Mouse (Mus musculus) ES-Bruce4 (cell line): Measurements from ENCODE around the gene Zfp747. TPM values are rescaled to one million over a fixed set of nuclear protein-coding genes. Genes with fewer than 3 reads are reported as not detected.
A peak's percentile ranks its signal among the peaks of the same experiment; 100 is the strongest.
"Not testable (repeated sequence)": the region's sequence is repeated elsewhere in the genome, so short reads cannot be mapped to it uniquely, and the experiment has no call there.

Experiments used
- H3K27ac ChIP-seq: 2 replicates; pipeline ENCODE4 v1.5.1; 2012; ENCODE audit warnings: low read length, inconsistent platforms; ENCODE audit not compliant: insufficient read depth
- H3K27me3 ChIP-seq: 2 replicates; pipeline ENCODE4 v1.6.1; 2012; ENCODE audit warnings: mild to moderate bottlenecking, low read length, inconsistent platforms; ENCODE audit not compliant: control insufficient read depth, poor library complexity, insufficient read depth, severe bottlenecking
- H3K36me3 ChIP-seq: 2 replicates; pipeline ENCODE4 v1.6.1; 2012; ENCODE audit warnings: inconsistent platforms, mild to moderate bottlenecking, low read length, moderate library complexity; ENCODE audit not compliant: control insufficient read depth, poor library complexity, insufficient read depth, severe bottlenecking
- H3K4me1 ChIP-seq: one replicate; pipeline ENCODE4 v1.8.1; 2011; ENCODE audit warnings: low read length; ENCODE audit not compliant: control insufficient read depth, insufficient read depth
- H3K4me3 ChIP-seq: 2 replicates; pipeline ENCODE4 v1.5.1; 2011; ENCODE audit warnings: low read depth, mild to moderate bottlenecking, low read length
- H3K9ac ChIP-seq: 2 replicates; pipeline ENCODE4 v1.6.1; 2012; ENCODE audit warnings: low read depth, mild to moderate bottlenecking, inconsistent platforms; ENCODE audit not compliant: poor library complexity, severe bottlenecking
- H3K9me3 ChIP-seq: replicated peaks from 2 replicates; pipeline ENCODE4 v1.6.1; 2012; ENCODE audit warnings: mild to moderate bottlenecking, low read length, inconsistent platforms; ENCODE audit not compliant: control insufficient read depth, poor library complexity, insufficient read depth, severe bottlenecking
- CTCF ChIP-seq: IDR thresholded peaks from one replicate; pipeline ENCODE4 v1.8.1; 2011; ENCODE audit warnings: low read depth, low read length
- EP300 ChIP-seq: IDR thresholded peaks from 2 replicates; pipeline ENCODE4 v1.6.1; 2011; ENCODE audit warnings: low read depth, low read length; ENCODE audit not compliant: insufficient read depth
- POLR2A ChIP-seq: IDR thresholded peaks from one replicate; pipeline ENCODE4 v1.8.1; 2011; ENCODE audit warnings: low read length; ENCODE audit not compliant: insufficient read depth
- polyA plus RNA-seq: library from polyadenylated mRNA; stranded (reverse); fragments of >200 nt; gene quantifications from 2 replicates; pipeline ENCODE4 v1.2.4, GENCODE M21; 2011; ENCODE audit warnings: low read depth; ENCODE audit not compliant: missing spikeins, insufficient read depth, insufficient read length

The Zfp747 gene
- 4.2 and 7.5 TPM in 2 replicates for polyA plus RNA-seq

DNA sequence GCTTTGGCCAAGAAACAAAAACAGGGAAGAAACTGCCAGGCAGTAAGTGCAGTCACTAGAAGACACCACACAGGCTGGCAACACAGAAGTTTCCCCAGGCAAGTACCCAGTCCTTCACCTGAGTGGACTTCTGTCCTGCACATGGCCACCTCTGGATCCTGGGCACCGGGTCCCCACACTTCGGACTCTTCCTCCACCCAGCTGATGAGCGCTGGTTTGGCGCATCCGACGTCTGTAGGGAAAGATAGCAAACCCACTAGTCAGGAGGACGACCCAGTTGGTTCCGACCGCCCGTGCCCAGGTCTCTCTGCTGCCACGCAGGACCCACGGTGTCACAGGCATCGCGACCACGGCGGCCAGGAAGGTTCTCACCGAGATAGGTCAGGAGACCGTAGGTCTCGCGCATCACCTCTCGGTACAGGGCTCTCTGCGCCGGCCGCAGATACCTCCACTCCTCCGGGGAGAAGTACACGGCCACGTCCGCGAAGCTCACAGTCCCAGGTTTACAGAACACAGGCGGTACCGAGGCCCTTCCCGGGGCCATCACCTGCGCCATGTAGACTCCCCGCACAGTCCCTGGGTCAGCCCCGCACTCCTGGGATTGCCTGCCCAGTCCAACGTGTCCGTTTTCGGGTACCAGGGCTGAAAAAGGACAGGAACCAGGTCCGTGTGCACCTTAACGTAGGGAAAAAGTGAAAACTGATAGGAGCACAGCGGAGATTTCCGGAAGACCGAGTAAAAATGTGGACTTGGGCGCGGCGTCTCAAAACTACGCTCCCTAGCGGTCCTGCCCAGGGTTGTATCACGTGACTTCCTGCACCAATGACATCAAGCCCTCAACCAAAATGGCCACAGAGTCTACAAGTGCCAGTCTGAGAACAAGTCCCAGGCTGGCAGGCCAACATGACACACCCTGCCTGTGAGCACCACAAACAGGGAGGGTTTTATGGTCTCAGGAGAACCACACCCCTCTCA lies at the start of gene Zfp747:
TSS of gene Zfp747 (minus strand) at position 780 of the 975 bp plus-strand sequence.
- Histone ChIP-seq H3K4me3 (peak within 1 kb of the TSS; percentile 96), H3K9ac (peak within 1 kb of the TSS; percentile 61)
- H3K36me3 ChIP-seq, H3K4me1 ChIP-seq, H3K27me3 ChIP-seq, H3K9me3 ChIP-seq, H3K27ac ChIP-seq: not testable (repeated sequence)
- TF ChIP-seq CTCF: peak; percentile 56
- peak; percentile 35; the same call in 1 of the 2 replicates for TF ChIP-seq EP300
- peak; percentile 76 for TF ChIP-seq POLR2A

DNA sequence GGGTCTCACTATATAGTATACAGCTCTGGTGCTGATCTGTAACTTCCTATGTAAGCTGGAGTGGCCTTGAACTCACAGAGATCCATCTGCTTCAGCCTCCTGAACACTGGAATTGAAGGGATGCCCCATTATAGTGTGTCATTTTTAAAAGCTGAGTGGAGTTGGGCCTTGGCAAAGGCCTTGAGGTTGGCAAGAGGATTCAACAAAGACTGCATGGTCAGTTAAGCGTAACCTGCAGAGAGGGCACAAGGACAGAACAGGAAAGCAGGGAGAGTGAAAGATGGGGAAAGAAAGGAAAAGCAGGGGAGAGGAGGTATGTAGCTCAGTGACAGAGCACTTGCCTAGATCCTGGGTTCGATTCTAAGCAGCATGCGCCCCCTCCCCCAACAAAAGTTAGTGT lies 49.4 kb upstream of the Zfp747 start:
- H3K4me3 ChIP-seq: no peak overlapping the region
- H3K9me3 ChIP-seq: no peaks in the 10 kb centered on the region
- no peaks in the 10 kb centered on the region for H3K27me3 ChIP-seq
- no peak overlapping the region for H3K9ac ChIP-seq
- TF ChIP-seq EP300 (no peak), CTCF (no peak), POLR2A (no peak)
- no peak overlapping the region for H3K27ac ChIP-seq
- H3K36me3 ChIP-seq: no peaks in the 10 kb centered on the region
- H3K4me1 ChIP-seq: no peaks in the 10 kb centered on the region

DNA sequence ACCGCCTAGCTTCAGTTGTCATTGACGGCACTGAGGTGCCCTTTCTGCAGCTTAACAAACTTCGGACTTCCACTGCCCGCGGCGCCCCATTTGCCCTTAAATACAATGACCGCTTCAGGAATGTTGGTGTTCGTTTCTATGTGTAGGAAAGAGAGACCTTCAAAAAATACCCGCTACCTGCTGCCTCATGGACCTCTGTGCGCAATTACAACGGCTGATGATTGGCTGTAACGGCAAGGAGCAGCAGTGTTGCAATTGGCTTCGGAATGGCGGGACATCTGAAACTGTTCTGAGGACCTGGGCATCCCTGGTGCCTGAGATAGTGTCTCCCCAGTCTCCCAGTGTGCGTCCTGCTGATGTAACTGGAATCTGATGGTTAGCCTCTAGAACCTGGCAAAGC lies 46.4 kb upstream of the Zfp747 start:
- peaks cover 13% of the 10 kb centered on the region for H3K36me3 ChIP-seq
- H3K9me3 ChIP-seq: no peaks in the 10 kb centered on the region
- no peak overlapping the region for H3K9ac ChIP-seq
- no peaks in the 10 kb centered on the region for H3K27me3 ChIP-seq
- H3K4me3 ChIP-seq: peak overlapping the region; percentile 93
- H3K27ac ChIP-seq: no peak overlapping the region
- TF ChIP-seq CTCF: no peak
- no peak for TF ChIP-seq POLR2A
- TF ChIP-seq EP300: no peak
- H3K4me1 ChIP-seq: no peaks in the 10 kb centered on the region

DNA sequence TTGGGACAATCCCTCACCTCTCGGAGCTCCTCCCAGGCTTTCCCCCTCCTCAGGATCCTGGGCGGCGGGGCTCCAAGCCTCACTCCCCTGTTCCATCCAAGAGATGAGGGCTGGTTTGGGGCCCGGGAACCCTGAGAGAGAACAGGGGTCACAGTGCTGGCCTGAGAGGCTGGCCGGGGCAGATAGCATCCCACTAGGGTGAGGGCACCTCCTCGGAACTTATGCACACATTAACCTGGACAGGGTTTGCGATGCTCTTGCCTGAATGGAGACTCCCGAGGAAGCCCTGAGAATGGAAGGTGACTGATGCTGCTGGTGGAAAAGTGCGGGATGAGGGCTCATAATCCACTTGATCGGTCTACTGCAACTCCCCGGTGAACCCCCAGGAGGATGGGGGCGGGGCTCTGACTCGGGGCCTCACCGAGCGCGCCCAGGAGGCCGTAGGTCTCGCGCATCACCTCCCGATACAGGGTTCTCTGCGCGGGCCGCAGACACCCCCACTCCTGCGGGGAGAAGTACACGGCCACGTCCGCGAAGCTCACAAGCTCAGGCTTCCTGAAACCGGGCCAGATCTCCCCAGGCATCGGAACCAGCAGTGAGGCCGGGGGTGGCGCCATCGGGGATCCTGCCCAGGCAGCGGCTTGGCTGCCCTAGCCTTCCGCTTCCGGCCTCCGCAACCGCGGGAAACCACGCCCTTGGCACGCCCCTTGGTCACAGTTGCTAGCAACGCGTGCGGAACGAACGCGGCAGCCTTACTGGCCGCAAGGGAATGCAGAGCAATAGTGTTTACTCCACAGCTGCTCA lies 45.7 kb upstream of the Zfp747 start, which contains the start of gene Zfp688:
TSS of gene Zfp688 (minus strand) at position 681 of the 804 bp plus-strand sequence.
- peak within 1 kb of the TSS; percentile 73 for H3K9ac ChIP-seq
- TF ChIP-seq POLR2A: peak; percentile 78
- TF ChIP-seq CTCF: no peak
- peak; percentile 59; the same call in 1 of the 2 replicates for TF ChIP-seq EP300
- H3K4me3 ChIP-seq: peak within 1 kb of the TSS; percentile 93
- H3K27ac ChIP-seq: no peak within 1 kb of the TSS
- H3K9me3 ChIP-seq: no peaks in the 10 kb centered on the region
- peaks cover 13% of the 10 kb centered on the region for H3K36me3 ChIP-seq
- H3K4me1 ChIP-seq: no peaks in the 10 kb centered on the region
- H3K27me3 ChIP-seq: no peaks in the 10 kb centered on the region

DNA sequence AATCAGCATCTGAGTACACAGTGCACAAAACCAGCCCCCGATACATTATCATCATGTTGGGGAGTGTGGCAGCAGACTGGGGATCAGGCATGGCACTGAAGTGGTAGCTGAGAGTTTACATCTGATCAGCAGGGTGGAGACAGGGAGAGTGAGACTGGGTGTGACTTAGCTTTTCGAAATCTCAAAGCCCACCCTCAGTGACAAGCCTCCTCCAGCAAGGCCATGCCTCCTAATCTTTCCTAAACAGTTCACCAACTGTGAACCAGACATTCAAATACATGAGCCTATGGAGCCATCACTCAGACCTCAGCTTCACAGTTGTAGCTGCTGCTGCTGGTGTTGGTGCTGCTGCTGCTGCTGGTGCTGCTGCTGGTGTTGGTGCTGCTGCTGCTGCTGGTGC lies 35.6 kb upstream of the Zfp747 start:
- Histone ChIP-seq H3K9me3 (no peaks in the 10 kb centered on the region), H3K4me3 (no peak overlapping the region), H3K36me3 (no peaks in the 10 kb centered on the region), H3K27ac (no peak overlapping the region), H3K4me1 (no peaks in the 10 kb centered on the region), H3K9ac (no peak overlapping the region), H3K27me3 (no peaks in the 10 kb centered on the region)
- TF ChIP-seq CTCF (no peak), EP300 (no peak), POLR2A (no peak)
